Mouse (Mus musculus): ENCODE measurements around the gene Cryba4. TPM values are rescaled to one million over a fixed set of nuclear protein-coding genes. Genes with fewer than 3 reads are reported as not detected.

Cryba4 gene
- polyA plus RNA-seq, 1 experiment = 1.9 TPM

DNA sequence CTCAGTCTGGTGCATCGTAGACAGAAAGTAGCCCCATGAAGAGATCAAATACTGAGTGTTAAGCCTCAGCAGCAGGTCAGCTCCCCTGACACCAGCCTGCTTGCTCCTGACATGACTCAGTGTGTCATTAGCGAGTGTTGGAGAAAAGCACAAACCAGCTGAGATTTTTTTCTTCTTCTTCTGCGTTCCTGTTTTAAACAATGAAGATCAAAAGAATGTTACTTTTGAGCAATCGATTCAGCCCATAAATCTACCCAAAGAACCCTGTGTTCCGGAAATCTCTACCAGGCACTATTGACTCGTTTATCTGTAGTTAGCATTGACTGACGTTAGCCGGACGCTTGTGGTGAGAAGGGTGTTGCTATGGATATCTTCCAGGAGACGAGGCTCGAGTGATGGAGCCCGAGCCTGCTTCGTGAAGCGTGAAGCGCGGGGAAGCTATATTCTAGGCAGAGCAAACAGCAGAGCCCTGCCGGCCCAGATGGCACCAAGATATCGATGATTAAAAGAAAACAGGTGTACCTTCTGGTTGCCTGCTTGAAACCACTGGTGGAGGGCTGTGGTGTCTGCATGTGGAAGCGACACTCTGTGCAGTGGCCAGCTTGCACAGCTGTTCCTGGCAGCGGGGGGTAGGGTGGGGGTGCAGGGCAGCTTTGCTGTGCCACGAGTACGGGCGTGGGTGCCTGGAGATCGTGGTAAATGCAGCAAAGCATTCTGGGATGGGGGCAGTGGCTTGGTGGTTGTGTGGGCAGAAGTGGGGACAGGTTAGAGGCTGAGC is 18.6 kb upstream of the Cryba4 start:
- peak in 1 of 2 experiments; percentile 61 for DNase-seq (ENCODE audit: extremely low spot score in 1 of 2, low spot score in 1 of 2)

DNA sequence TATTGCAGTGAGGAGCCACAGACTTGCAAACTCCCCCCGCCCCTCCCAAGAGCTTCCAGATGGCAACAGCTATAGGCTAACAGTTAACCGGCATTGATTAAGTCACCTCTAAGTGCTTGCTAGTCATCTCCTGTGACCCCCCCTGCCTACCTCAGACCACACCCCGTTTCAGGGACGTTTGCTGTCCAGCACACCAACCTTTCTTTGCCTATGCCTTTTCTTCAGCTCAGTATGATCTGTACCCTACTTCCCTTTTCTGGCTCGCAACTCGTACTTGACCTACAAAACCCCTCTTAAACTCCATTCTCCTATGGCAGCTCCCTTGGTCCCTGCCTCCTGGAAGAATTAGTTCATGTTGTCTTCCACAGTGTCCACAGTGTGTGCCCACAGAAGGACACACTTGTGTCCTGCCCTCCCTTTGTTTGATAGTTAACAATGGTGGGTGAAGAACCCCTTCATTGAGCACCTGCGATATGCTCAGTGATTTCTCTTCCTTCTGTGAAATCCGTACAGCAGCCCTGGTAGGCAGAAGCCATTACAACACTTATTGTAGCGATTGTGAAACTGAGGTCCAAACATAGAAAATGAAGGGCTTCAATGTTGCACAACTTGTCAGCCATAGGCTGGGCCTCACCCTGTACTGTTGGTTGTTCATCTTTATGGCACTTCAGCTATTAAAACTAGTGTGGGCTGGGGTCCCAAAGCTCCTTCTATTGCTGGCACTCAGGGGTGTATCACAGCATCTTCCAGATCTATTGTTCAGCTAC is 13.9 kb upstream of the Cryba4 start:
- DNase-seq (ENCODE audit: extremely low spot score in 1 of 2, low spot score in 1 of 2) = no peak

DNA sequence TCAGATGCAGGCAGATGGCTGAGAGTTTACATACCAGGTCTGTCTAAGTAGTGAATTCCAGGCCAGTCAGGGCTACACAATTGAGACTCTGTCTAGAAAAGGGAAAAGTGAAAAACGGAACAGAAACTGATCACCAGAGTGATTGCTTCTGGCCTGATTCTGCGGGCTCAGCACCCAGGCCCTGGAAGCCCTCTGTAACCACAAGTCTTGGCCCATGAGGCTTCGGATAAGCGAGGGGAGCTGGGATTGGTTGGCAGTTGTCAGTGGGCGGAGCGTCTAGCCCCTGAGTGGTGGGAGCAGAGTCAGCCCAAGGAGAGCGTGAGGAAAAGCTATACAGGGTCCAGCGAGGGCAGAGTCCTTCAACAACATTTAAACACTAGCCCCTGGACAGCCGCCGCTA is 13.2 kb upstream of the Cryba4 start:
- no peak for DNase-seq (ENCODE audit: extremely low spot score in 1 of 2, low spot score in 1 of 2)

DNA sequence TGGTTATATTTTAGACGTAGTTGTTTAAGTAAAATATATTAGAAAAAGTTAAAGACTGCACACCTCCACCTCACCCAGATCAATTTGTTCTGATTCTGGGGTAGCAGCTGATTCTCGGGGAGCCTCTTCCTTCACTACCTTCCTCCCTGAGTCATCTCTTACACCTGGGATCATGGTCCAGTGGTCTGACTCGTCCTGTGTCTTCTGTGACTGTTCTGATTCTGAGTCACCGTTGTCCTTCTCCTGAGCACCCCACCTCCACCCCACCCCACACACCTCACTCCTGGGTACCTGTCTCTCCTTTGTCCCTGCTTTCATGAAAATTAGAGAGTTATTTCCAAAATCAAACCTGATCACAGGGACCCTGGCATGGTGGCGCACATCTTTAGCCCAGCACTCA is 12.8 kb upstream of the Cryba4 start:
- no peak for DNase-seq (ENCODE audit: extremely low spot score in 1 of 2, low spot score in 1 of 2)

DNA sequence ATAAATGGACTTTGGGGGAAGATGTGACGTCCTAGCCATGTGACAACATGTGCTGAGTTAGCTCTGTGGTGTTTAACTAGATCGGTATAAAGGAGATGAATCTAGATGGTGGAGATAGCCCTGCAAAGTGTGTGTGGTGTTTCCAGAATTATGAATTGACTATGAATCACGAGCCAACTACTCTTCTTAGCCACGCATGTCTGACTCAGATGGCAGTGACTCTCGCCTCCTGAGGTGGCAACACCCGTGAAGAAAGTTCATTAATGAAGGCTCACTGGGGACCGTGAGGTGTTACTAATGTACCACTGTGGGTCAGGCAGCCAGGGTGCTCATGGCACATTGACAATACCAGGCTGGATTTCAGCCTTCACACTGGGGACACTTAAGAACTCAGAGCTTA is 11.8 kb upstream of the Cryba4 start:
- DNase-seq (ENCODE audit: extremely low spot score in 1 of 2, low spot score in 1 of 2) = no peak

DNA sequence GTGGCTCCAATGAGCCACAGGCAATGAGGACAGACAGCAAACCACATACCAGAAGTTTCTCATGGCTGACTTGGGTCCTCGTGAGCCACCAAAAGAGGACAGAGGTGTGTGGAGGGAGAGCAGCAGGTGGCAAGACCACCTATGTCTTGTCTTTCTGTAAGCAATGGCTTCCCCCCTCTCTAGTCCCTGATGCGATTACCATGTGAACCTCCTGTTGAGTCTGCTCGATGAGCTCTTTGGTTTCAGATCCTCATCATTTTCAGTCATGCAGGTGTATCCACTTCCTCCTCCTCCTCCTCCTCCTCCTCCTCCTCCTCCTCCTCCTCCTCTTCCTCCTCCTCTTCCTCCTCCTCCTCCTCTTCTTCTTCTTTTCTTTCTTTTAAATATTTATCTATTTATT is 8.5 kb upstream of the Cryba4 start:
- no peak for DNase-seq (ENCODE audit: extremely low spot score in 1 of 2, low spot score in 1 of 2)

DNA sequence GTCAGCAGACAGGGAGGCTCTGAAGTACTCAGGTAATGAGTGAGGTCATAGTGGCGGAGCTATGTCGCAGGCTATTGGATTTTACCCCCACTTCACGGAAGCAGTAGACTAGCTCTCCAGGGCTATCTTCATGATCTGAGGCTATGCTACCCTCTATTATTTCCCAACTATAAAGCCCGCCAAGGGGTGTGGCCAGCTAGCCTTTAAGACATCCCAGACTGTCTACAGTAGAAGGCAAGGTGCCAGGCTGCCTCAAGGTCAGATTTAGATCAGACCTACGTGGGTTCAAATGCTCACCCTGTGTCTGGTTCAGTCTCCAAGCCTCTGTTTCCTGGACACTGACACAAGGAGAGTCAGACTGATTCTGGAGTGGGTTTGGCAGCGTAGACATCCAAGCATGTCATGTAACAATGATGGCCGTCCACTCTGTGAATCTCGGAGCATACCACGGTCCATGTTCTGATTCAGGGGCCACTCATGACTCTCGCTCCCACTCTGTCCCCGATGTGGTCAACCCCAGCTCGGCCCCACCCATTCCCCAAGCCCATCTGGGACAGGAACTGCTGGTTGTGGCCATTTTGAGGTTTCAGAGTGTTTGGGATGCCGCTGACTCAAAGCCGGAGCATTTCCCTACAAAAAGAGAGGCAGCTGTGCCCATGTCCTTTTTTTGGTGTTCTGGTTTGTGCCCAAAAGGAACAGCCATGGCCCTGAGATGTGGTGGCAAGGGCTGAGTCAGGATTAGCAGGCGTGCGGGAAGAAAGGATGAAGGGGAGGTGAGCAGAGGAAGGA is 7.7 kb upstream of the Cryba4 start:
- DNase-seq (ENCODE audit: extremely low spot score in 1 of 2, low spot score in 1 of 2) = no peak

DNA sequence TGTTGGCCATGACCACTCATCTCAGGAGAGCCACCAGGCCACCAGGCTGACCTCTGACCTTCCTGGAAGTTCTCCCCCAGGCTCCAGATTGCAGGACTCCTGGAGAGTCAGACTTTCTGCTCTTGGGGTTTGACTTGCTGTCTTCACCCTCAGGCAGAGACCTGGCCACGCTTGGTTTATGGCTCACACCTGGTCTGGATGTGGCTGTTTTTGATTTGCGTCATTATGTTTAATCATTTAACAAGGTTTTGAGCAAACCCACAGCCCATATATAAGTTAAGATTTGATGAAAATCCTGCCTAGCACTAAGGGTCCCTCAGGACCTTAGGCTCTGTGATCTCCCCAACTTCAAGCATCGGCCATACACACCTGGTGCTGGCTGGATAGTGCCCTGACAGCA is 5.6 kb upstream of the Cryba4 start:
- DNase-seq (ENCODE audit: extremely low spot score in 1 of 2, low spot score in 1 of 2) = no peak

DNA sequence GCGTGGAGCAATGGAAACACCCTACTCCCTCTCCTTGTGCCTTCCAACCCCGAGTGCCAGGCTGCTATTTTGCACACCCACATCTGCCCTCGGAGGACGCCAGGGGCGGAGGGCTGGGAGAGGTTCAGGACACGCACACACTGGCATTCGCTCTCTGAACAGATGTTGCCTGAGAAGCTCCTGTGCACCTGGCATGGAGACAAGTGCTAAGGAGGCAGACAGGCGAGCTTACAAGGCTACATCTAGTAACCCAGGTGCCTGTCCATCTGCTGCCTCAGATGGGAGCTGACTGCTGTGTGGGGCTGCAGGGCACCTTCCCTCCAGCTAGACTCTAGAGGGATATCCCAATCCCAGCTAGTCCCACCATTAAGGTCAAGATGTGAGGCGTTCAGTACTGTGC is 4.1 kb upstream of the Cryba4 start:
- DNase-seq (ENCODE audit: extremely low spot score in 1 of 2, low spot score in 1 of 2) = no peak

DNA sequence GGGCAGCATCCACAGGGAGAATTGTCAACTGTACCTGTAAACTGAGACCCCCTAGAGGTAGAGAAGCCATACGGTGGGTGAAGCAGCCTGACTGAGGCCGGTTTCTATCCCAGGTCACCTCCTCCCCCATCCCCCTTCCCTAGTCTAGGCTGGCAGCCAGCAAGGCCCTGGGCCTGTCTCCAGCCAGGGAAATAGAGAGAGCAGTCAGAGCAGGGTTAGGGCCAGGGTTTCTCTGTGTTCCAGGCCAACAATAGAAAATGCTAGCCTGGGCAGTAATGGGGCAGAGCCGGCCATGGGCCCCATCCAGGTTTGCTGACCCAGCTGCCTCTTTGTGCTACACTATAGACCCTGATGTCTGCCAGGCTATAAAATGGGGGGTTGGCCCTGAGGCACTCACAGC is 3.1 kb upstream of the Cryba4 start, which contains the start of gene Crybb1:
Gene Crybb1, plus strand, starts transcription at position 390 of the 400 bp plus-strand sequence.
- DNase-seq (ENCODE audit: extremely low spot score in 1 of 2, low spot score in 1 of 2) = peak; percentile 57 to 72

DNA sequence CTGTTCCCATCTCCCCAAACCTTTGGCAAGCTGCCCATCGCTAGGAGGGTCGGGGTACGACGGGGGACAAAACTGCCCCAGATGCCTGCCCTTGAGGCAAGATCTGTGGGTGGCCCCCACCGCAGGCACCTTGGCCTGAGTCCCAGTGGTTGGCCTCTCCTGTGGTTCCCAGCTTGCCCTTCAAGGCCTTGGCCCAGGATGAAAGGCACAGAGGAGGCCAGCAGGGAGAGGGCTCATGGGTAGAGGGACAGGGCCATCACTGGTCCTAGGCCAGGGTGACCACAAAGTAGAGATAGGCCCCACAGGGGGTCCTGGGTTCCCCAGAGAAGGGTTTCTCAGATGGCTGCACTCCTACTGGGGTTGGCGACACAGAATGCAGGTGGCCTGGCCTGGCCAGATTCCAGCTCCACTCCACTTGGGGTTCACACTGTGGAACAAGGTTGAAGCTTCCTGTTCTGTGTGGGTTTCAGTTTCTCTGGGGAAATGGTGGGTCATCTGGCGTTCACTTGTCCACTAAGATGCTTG is 2.0 kb upstream of the Cryba4 start:
- peak in 1 of 2 experiments; percentile 56 for DNase-seq (ENCODE audit: extremely low spot score in 1 of 2, low spot score in 1 of 2)

DNA sequence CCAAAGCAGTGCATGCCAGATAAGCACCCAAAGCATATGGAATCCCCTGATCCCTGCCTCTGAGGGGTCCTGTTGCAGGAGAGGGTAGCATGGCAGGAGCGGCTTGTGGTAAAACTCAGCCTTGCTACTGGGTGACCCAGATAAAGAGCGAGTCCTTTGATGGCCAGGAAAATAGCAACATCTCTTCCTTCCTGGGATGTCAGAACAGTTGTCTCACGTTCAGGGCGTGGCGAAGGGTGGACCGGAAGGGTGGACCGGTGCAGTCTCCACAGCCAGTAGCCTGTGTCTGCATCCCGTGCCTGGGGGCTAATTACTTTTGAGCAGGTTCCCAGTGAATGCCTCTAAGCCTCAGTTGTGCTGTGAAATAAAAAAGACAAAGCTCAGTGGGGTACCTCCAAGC is 851 bp upstream of the Cryba4 start:
- no peak for DNase-seq (ENCODE audit: extremely low spot score in 1 of 2, low spot score in 1 of 2)

DNA sequence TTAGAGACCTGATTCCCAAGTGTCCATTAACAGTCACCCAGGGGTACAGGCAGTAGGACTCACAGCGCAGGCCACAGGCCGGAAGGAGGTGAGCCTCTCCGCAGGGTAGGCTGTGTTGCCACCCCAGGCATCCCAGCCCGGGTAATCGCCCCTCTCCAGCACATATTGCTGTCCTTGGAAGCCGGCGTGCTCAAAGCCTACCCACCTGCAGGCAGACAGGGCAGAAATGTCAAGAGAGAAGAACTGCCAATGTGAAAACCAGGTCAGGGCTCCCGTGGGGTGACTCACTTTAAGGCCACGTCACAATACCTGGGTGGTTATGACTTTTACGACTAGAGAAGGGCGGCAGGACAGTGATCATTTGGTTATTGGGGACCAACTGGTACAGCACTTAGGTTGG is 3.2 kb downstream of the Cryba4 start:
- DNase-seq (ENCODE audit: extremely low spot score in 1 of 2, low spot score in 1 of 2) = no peak

DNA sequence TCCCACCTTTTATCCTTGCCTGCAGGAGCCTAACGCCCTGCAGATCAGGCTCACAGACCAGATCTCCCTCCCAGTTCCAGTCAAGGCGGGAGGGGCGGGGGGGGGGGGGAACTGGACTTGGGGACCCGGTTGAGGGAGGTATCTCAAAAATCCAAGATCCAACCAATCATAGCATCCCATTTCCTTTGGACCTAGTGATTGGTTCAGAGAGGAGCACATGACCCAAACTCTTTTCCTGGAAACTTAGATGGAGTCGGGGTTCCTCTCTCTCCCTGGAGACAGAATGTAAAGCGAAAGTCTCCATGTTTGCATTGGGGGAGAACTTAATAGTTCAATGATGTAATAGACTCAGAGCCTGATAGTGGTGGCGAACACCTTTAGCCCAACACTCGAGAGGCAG is 4.9 kb downstream of the Cryba4 start:
- DNase-seq (ENCODE audit: extremely low spot score in 1 of 2, low spot score in 1 of 2) = no peak

DNA sequence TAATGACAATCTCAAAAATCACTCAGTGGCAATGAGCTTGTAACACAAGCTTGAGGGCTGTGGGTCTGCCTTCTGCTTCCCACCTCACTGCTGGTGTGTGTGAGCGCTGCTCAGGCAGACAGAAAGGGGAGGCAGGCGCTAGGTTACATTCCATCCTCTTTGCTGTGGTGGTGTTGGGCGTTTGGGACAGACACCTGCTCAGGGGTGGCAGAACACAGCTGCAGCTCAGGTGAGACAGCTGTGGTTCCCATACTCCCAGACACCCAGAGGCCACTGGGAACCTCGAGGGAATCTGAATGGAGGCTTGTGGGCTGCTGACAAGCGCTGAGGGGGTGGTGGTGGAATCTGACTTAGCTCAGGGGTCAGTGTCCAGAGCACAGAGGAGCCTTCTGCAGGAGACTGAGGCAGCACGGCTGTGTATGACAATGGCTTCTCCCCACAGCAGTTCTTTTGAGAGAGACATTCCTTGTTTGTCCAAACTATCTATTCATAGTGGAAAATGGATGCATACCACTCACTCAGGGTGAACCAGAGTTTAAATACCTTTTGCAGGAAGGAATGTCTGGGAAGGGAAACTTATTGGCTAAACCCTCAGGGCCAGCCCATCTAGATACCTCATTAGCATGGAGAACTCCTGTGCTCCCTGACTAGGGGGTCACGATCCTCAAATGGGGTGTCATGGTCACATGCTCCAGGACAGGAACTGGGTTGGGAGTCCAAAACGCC is 7.3 kb downstream of the Cryba4 start:
- no peak for DNase-seq (ENCODE audit: extremely low spot score in 1 of 2, low spot score in 1 of 2)

DNA sequence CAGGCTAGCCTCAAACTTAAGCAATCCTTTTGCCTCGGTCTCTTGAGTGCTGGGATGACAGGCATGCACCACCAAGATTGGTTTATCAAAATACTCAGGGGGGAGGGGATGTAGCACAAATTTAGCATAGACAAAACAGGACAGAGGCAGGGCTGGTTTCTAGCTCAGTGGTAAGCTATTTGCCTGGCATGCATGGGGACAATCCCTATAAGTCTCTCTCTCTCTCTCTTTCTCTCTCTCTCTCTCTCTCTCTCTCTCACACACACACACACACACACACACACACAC is 8.1 kb downstream of the Cryba4 start:
- DNase-seq (ENCODE audit: extremely low spot score in 1 of 2, low spot score in 1 of 2) = no peak

DNA sequence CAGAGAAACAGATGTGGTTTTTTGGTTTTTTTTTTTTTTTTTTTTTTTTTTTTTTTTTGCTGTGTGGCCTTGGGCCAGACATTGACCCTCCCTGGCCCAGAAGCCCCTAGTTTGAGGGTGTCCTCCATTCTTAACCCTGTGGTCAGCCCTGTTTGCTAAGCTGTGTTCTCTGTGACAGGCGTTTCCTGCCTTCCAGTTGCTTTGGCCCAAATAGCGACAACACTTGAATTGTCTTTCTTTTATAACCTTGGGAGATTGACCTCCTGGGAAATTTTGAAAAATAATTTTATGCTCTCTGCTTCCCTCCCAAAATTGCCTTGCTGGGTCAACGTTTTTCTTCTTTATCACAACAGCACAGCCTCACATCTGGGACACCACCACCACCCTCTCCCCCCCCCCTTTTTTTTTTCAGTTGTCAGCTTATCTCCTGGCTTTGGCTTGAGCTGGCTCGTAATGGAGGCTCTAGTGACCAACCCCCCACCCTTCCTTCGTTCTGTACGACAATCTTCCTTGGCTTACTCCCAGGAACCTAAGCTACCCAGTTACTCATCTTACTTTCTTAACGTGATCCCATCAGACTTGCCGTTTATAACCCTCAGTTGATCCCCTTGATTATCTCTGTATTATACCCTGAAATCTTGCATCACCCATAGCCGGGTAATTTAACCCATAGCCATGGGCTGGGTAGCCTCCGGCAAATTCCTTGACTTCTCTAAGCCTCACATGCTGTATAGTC is 8.6 kb downstream of the Cryba4 start:
- DNase-seq (ENCODE audit: extremely low spot score in 1 of 2, low spot score in 1 of 2) = no peak

DNA sequence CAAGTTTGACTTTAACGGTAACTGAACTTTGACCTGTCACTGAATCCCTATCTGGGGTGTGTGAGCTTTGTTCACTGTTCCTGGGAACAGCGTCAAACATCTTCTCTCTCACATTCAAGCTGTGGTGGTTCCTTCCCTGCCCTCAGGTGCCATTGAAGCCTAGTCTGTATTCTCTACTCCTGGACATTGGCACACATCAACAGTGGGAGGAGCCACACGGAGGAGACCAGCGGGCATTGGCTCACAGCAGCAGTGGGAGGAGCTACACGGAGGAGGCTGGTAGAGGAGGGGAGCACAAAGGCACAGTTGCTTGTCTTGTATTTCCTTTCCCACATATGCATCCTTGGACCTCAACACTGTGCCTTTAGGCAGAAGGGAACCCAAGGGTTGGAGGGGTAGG is 9.3 kb downstream of the Cryba4 start:
- DNase-seq (ENCODE audit: extremely low spot score in 1 of 2, low spot score in 1 of 2) = no peak

DNA sequence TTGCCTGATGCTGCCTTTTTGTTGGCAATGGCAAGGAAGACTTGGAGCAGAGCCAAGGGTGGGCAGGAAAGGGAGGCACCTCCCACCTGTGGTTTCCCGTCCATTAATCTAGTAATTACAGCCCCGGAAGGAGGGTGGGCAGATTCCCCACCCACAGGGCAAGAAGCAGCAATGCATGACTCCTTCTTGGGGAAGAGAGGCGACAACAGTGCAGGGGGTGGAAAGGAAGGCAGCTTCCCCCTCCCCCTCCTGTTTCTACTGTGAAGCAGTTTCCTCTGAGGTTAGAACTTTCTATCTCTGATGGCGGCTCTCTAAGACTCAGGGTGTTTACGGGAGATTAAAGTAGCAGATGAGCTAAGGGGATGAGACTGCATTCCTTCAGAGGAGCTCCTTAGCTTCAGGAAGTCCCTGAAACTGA is 9.9 kb downstream of the Cryba4 start:
- DNase-seq (ENCODE audit: extremely low spot score in 1 of 2, low spot score in 1 of 2) = no peak

DNA sequence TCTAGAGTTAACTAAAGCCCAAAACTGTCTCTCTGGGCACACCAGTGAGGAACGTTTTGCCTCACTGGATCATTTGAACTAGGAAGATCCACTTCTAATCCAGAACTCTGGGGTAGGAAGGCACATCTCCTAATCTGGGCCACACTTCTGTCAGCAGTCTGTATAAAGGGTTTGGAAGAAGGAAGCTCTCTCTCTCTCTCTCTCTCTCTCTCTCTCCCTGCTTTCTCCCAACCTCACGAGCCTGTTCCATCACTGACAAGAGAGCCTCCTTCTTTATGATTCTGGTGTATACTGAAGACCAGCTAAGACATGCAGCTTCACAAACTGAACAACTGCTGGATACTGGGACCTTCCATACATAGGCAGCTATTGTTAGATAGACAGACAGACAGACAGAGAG is 10.5 kb downstream of the Cryba4 start:
- DNase-seq (ENCODE audit: extremely low spot score in 1 of 2, low spot score in 1 of 2) = no peak
